Mouse (Mus musculus) embryonic facial prominence, embryonic 14.5 days (tissue): ENCODE data around the gene Elavl4. TPM values are rescaled to one million over a fixed set of nuclear protein-coding genes. Genes with fewer than 3 reads are reported as not detected.

Experiments
- ATAC-seq: fragments of 200-750 bp; cut with Nextera tagmentation; 2 replicates; pipeline ENCODE4 v1.8.0; 2017; ENCODE audit warnings: low read depth, moderate number of reproducible peaks, moderate TSS enrichment
- DNase-seq: peaks from one replicate; pipeline ENCODE4 v3.0.0-alpha.2; 2015; ENCODE audit warnings: low spot score
- H3K27ac ChIP-seq: fragments of 300-500 bp; sonication (generic); replicated peaks from 2 replicates; pipeline ENCODE4 v1.5.1; 2014; ENCODE audit warnings: low read depth, mild to moderate bottlenecking, low read length, moderate library complexity
- H3K27me3 ChIP-seq: fragments of 300-500 bp; sonication (generic); replicated peaks from 2 replicates; pipeline ENCODE4 v1.6.1; 2014; ENCODE audit warnings: low read length; ENCODE audit not compliant: control insufficient read depth, insufficient read depth
- H3K36me3 ChIP-seq: fragments of 300-500 bp; sonication (generic); 2 replicates; pipeline ENCODE4 v1.6.1; 2014; ENCODE audit warnings: low read length, mixed read lengths; ENCODE audit not compliant: control insufficient read depth, insufficient read depth
- H3K4me1 ChIP-seq: fragments of 300-500 bp; sonication (generic); 2 replicates; pipeline ENCODE4 v1.6.1; 2014; ENCODE audit warnings: antibody characterized with exemption, low read length; ENCODE audit not compliant: control insufficient read depth, insufficient read depth
- H3K4me2 ChIP-seq: fragments of 300-500 bp; sonication (generic); 2 replicates; pipeline ENCODE4 v1.6.1; 2014; ENCODE audit warnings: low read depth, mild to moderate bottlenecking, low read length, moderate library complexity, mixed read lengths
- H3K4me3 ChIP-seq: fragments of 300-500 bp; sonication (generic); 2 replicates; pipeline ENCODE4 v1.5.1; 2014; ENCODE audit warnings: low read depth, mild to moderate bottlenecking, low read length
- H3K9ac ChIP-seq: fragments of 300-500 bp; sonication (generic); 2 replicates; pipeline ENCODE4 v1.6.1; 2014; ENCODE audit warnings: low read depth, mild to moderate bottlenecking, low read length, moderate library complexity, mixed read lengths
- H3K9me3 ChIP-seq: fragments of 300-500 bp; sonication (generic); 2 replicates; pipeline ENCODE4 v1.6.1; 2016; ENCODE audit warnings: low read length; ENCODE audit not compliant: control insufficient read depth
- WGBS: fragments of 180-500 bp; shearing (Covaris S2); extraction: QIAGEN DNeasy Blood & Tissue Kit; methylation state at CpG from one replicate; pipeline ENCODE4 v1.1.7; 2014; 5-methylcytosine and 5-hydroxymethylcytosine counted together
- polyA plus RNA-seq: library from polyadenylated mRNA; unstranded; fragments of >200 nt; fragmentation: Nextera tagmentation; extraction: Ambion mirVana; gene quantifications from 2 replicates; pipeline ENCODE4 v1.2.1, GENCODE M21; 2014

Elavl4 gene
- polyA plus RNA-seq, 1 experiment from 2014 or later, result 34.2 TPM

- WGBS, result 86% methylated on average over 2 of the region's 2 CpGs
- DNase-seq, result no peak
Measured at GRCm38 (mm10) chr4:110177263-110177662, 174.4 kb downstream of the Elavl4 start.

GRCm38 (mm10) chr4:110172028-110172427 is 179.7 kb downstream of the Elavl4 start:
- Histone ChIP-seq H3K4me2 (no peak overlapping the region), H3K4me1 (no peaks in the 10 kb centered on the region), H3K9ac (no peak overlapping the region), H3K9me3 (no peaks in the 10 kb centered on the region), H3K4me3 (no peak overlapping the region), H3K27ac (no peak overlapping the region), H3K36me3 (no peaks in the 10 kb centered on the region), H3K27me3 (no peaks in the 10 kb centered on the region)
- 61% methylated on average over 5 of the region's 5 CpGs for WGBS
- ATAC-seq (no peak), DNase-seq (no peak)

More at GRCm38 (mm10) chr4:110177263-110177662, 174.4 kb downstream of the Elavl4 start:
- Histone ChIP-seq H3K4me3 (no peak overlapping the region), H3K4me1 (no peaks in the 10 kb centered on the region), H3K27ac (no peak overlapping the region), H3K4me2 (no peak overlapping the region), H3K27me3 (no peaks in the 10 kb centered on the region), H3K9me3 (no peaks in the 10 kb centered on the region), H3K9ac (no peak overlapping the region), H3K36me3 (no peaks in the 10 kb centered on the region)
- ATAC-seq, result no peak

- 72% methylated on average over 5 of the region's 5 CpGs for WGBS
- H3K27me3 ChIP-seq, result no peaks in the 10 kb centered on the region
- no peak for ATAC-seq
Measured at GRCm38 (mm10) chr4:110165217-110165616, 186.5 kb downstream of the Elavl4 start.

GRCm38 (mm10) chr4:110161600-110161999 is 190.1 kb downstream of the Elavl4 start:
- H3K9ac ChIP-seq, result no peak overlapping the region
- no peak overlapping the region for H3K27ac ChIP-seq
- no peak for DNase-seq
- H3K4me1 ChIP-seq, result no peaks in the 10 kb centered on the region
- H3K4me2 ChIP-seq, result no peak overlapping the region
- WGBS, result 82% methylated on average over 3 of the region's 3 CpGs
- H3K9me3 ChIP-seq, result no peaks in the 10 kb centered on the region
- H3K36me3 ChIP-seq, result no peaks in the 10 kb centered on the region
- H3K27me3 ChIP-seq, result no peaks in the 10 kb centered on the region
- ATAC-seq, result no peak
- no peak overlapping the region for H3K4me3 ChIP-seq

More at GRCm38 (mm10) chr4:110165217-110165616, 186.5 kb downstream of the Elavl4 start:
- no peaks in the 10 kb centered on the region for H3K4me1 ChIP-seq
- H3K9me3 ChIP-seq, result no peaks in the 10 kb centered on the region
- no peak overlapping the region for H3K9ac ChIP-seq
- H3K4me3 ChIP-seq, result no peak overlapping the region
- no peak for DNase-seq
- no peak overlapping the region for H3K27ac ChIP-seq
- H3K4me2 ChIP-seq, result no peak overlapping the region
- H3K36me3 ChIP-seq, result no peaks in the 10 kb centered on the region

- no peak for DNase-seq
- no peak overlapping the region for H3K4me3 ChIP-seq
- no peaks in the 10 kb centered on the region for H3K27me3 ChIP-seq
- no peaks in the 10 kb centered on the region for H3K9me3 ChIP-seq
- ATAC-seq, result no peak
- WGBS, result 37% methylated on average over 3 of the region's 3 CpGs
- H3K4me1 ChIP-seq, result no peaks in the 10 kb centered on the region
- H3K36me3 ChIP-seq, result no peaks in the 10 kb centered on the region
- H3K9ac ChIP-seq, result no peak overlapping the region
- no peak overlapping the region for H3K27ac ChIP-seq
- no peak overlapping the region for H3K4me2 ChIP-seq
Measured at GRCm38 (mm10) chr4:110157515-110158159, 194.1 kb downstream of the Elavl4 start.

GRCm38 (mm10) chr4:110155954-110156353 is 195.8 kb downstream of the Elavl4 start:
- WGBS, result 44% methylated on average over 2 of the region's 2 CpGs
- Histone ChIP-seq H3K4me2 (no peak overlapping the region), H3K9me3 (no peaks in the 10 kb centered on the region), H3K36me3 (no peaks in the 10 kb centered on the region), H3K27me3 (no peaks in the 10 kb centered on the region), H3K27ac (no peak overlapping the region), H3K4me1 (no peaks in the 10 kb centered on the region), H3K9ac (no peak overlapping the region), H3K4me3 (no peak overlapping the region)
- DNase-seq, result no peak
- no peak for ATAC-seq

Other genes starting within 250 kb of the Elavl4 start
- 0.81 and 1.0 TPM in 2 replicates for gene Agbl4, start 45.8 kb upstream of the Elavl4 start, polyA plus RNA-seq